Mouse (Mus musculus) urinary bladder, adult 18-20 months (tissue): Measurements from ENCODE around the gene Pcdh9.
A peak's percentile ranks its signal among the peaks of the same experiment; 100 is the strongest.

Source experiments
- DNase-seq, 2 experiments: peaks; one replicate each; pipeline ENCODE4 v3.0.0; 2022; ENCODE audit warnings: low spot score in 2 of 2, mixed read lengths in 2 of 2

Pcdh9 gene

GRCm38 (mm10) chr14:93794530-93794929 is 95.9 kb downstream of the Pcdh9 start:
- no peak for DNase-seq

- DNase-seq: no peak
Observed at GRCm38 (mm10) chr14:93786234-93786633, 104.2 kb downstream of the Pcdh9 start.

GRCm38 (mm10) chr14:93785031-93785430 is 105.4 kb downstream of the Pcdh9 start:
- no peak for DNase-seq

- DNase-seq: no peak
Observed at GRCm38 (mm10) chr14:93762855-93763254, 127.6 kb downstream of the Pcdh9 start.

- peak in 1 of 2 experiments; percentile 0 for DNase-seq
Observed at GRCm38 (mm10) chr14:93734077-93734673, 156.3 kb downstream of the Pcdh9 start.

- no peak for DNase-seq
Observed at GRCm38 (mm10) chr14:93725798-93726197, 164.7 kb downstream of the Pcdh9 start.

- DNase-seq: no peak
Observed at GRCm38 (mm10) chr14:93719208-93719607, 171.3 kb downstream of the Pcdh9 start.

GRCm38 (mm10) chr14:93713250-93713935 is 177.1 kb downstream of the Pcdh9 start:
- DNase-seq: no peak

- DNase-seq: no peak
Observed at GRCm38 (mm10) chr14:93708651-93709050, 181.8 kb downstream of the Pcdh9 start.

GRCm38 (mm10) chr14:93701385-93702101 is 188.9 kb downstream of the Pcdh9 start:
- no peak for DNase-seq

- DNase-seq: no peak
Observed at GRCm38 (mm10) chr14:93700916-93701315, 189.6 kb downstream of the Pcdh9 start.

- DNase-seq: no peak
Observed at GRCm38 (mm10) chr14:93684641-93685040, 205.8 kb downstream of the Pcdh9 start.

GRCm38 (mm10) chr14:93675273-93676068 is 215.0 kb downstream of the Pcdh9 start:
- DNase-seq: no peak

- DNase-seq: no peak
Observed at GRCm38 (mm10) chr14:93653986-93654757, 236.3 kb downstream of the Pcdh9 start.

GRCm38 (mm10) chr14:93627241-93627640 is 263.2 kb downstream of the Pcdh9 start:
- no peak for DNase-seq

GRCm38 (mm10) chr14:93624144-93624543 is 266.3 kb downstream of the Pcdh9 start:
- DNase-seq: no peak

- DNase-seq: no peak
Observed at GRCm38 (mm10) chr14:93621211-93621610, 269.3 kb downstream of the Pcdh9 start.

GRCm38 (mm10) chr14:93607546-93607945 is 282.9 kb downstream of the Pcdh9 start:
- no peak for DNase-seq

GRCm38 (mm10) chr14:93599997-93600396 is 290.5 kb downstream of the Pcdh9 start:
- DNase-seq: no peak

GRCm38 (mm10) chr14:93585432-93586024 is 305.0 kb downstream of the Pcdh9 start:
- DNase-seq: no peak

- DNase-seq: no peak
Observed at GRCm38 (mm10) chr14:93564361-93564760, 326.1 kb downstream of the Pcdh9 start.
